Mouse (Mus musculus) mouse trophoblast stem cell (cell line): ENCODE data around the gene Gata3.

ENCODE experiments used
- in situ Hi-C, 2 experiments: fragments of 300-500 bp; cut with MseI, MboI; formaldehyde crosslinking; loops; 2 replicates in 1 of 2; 3 replicates in 1 of 2; pipeline ENCODE4 v1.15.1; 2025

The Gata3 gene

DNA sequence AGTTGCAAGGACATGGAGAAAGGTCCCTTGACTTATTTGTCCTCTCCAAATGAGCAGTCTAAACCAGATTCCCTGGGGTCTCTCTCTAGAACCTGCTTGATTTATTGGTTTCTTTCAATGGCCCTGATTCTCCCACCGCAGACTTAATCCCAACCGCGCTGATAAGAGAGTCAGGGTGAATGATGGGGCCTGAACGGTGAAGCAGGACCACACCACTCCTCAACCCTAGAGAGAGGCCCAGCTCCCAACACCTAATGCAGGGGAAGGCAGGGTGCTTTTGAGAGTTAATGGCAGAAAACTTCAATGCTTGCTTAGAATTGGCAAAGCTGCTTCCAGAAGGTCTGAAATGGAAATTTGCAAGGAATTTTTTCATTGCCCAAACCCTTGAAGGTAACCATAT is 14.6 kb downstream of the Gata3 start:
- in situ Hi-C loops, result loop anchor here in 1 of 2 experiments (25.0 kb wide), 1 partner anchor 413 kb away; no protein-coding TSS in a partner anchor

DNA sequence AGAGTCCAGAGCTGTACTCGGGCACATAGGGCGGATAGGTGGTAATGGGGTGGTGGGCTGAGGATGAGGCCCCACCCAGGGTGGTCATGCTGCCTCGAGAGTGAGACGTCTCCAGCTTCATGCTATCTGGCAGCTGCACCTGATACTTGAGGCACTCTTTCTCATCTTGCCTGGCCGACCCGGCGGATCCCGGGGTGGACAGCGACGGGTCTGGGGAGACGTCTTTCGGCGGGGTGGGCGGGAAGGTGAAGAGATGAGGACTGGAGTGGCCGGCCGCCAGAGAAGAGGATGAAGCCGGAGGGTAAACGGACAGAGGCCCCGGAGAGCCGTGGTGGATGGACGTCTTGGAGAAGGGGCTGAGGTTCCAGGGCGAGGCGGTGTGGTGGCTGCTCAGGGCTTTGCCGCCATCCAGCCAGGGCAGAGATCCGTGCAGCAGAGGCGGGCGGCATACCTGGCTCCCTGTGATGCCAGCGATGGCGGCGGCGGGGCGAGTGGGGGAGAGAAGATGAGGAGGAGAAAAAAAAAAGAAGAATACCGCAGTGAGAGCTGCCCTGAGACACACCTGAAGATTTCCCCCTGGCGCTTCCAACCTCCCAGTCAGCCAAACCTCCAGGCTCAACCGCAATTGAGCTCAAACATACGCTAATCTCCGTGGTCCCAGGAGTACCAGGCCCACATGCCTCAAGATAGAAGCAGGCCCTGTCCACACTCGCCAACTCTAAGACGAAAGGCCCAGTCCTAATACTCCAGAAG is 15.2 kb downstream of the Gata3 start:
- in situ Hi-C loops, result loop anchor here in 1 of 2 experiments (25.0 kb wide), 1 partner anchor 412 kb away; no protein-coding TSS in a partner anchor

DNA sequence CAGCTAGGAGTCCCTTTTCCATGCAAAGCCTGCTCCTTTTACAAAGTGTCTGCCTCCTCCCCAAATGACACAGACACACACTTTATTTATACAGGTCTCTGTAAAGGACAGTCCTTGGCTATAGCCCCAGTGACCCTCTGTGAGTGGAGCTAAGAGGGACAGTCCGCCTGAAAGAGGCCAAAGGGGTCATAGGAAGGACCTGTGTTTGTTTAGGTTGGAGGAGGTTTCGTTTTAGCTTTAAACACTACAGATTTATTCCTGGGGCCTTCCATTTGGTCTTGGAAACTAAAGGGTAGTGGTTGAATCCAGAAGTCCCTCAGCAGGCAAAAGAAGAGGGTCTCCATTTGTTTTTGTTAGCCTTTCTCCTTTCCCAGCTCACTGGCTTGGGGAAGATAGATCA is 16.1 kb downstream of the Gata3 start:
- in situ Hi-C loops, result no loop called here

DNA sequence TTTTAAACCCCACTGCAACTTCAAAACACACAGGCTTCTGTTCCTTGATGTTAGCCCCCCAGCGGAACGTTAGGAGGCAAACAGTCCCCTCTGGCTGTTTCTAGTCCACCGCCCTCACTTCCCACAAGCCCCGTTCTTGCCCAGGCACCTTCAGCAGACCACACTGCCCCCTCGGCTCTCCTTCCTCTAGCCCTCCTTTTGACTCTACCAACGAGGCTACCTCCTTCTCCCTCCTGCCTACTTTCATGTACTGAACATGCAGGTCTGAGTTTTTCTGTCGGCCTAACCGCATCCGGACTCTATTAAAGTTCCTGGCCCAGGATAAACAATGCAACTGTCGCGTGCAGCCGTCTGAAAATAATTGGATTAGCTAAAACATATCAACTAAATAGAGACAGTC is 17.2 kb downstream of the Gata3 start:
- in situ Hi-C loops, result no loop called here

DNA sequence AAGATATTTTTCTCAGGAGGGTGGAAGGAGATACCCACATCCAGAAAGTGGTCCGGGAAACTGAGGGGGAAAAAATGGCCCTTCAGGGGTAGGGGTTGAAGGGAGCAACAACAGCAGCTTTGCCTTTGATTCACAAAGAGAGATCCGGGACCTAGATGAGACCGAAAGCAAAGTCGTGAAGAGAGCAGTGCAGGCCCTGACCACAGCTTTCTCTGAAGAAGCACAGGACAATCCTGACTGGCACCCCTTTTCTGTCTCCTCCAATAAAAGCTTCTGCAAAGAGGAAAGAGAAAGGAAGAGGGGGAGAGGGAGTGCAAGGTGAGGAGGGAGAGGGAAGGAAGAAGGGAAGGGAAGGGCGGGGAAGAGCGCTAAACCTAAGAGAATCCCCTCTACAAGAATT is 18.0 kb downstream of the Gata3 start:
- in situ Hi-C loops, result no loop called here

DNA sequence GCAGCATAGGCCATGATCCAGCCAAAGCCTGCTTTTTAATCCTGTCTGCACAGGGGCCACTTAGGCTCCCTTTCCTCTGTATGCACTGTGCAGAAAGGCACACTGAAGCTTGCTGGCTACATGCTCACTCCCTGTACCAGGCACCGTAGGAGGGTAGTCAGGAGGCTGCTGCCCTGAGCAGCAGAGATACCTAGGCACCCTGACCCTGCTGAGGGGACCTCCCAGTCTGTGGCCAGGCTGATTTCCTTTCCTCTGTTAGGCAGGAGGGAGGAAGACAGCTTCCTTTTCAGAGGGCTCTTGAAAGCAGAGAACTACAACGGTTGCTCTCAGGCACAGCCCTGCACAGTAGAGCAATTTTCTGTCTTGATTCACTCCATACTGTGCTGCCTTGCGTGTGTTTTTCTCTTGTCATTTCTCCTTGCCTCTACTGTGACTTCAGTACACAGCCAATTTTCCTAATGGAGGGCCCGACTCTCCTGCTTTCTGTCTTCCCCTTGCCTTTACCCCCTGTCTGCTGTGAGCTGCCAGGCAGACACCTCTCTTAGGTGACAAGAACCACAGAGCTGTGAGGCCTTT is 18.6 kb downstream of the Gata3 start:
- in situ Hi-C loops, result no loop called here

DNA sequence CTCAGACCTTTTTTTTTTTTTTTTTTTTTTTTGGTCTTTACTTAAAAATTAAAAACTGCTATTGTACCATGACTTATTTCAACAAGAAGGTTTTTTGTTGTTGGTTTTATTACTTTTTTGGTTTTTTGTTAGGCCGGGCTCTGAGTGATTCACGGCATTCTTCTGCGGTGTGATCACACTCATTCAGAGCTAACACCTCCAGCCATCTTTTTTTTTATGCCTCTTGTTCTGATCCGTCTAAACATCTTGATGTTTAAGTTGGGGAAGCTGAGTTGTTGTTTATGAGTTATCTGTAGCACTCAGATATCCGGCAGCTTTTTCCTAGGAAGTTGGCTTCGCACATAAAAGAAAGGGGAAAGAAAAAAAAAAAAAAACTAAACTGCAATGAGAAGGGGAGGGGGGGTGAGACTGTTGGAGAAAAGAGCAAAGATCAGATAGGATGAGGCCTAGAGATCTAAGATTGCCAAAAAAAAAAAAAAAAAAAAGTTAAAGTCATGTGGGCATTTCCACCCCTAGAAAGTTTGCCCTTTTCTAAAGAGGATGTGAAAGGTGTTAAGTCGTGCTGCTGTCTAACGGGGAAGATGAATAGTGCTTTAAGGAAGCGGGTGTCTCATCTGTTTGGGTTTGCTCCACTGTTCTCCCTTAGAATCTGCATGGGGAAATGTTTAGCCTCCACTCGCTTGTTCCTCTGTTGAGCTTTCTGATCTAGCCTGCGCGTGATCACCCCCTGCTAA is 22.6 kb downstream of the Gata3 start:
- in situ Hi-C loops, result no loop called here

DNA sequence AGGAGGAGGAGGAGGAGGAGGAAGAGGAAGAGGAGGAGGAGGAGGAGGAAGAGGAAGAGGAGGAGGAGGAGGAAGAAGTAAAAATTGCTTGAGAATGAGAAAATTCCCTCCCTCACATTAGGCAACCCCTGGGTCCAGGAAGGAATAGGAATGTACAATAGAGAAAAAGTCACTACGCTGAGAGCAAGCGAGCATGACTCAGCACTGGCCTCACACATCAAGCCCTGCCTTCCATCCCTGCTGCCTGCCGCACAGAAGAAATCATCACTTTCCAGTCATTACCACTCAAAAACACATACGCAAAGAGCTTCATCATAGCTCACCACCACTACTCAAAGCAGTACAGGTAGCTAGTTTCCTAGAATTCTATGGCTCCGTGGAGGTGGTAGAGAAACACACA is 29.1 kb downstream of the Gata3 start:
- in situ Hi-C loops, result no loop called here

DNA sequence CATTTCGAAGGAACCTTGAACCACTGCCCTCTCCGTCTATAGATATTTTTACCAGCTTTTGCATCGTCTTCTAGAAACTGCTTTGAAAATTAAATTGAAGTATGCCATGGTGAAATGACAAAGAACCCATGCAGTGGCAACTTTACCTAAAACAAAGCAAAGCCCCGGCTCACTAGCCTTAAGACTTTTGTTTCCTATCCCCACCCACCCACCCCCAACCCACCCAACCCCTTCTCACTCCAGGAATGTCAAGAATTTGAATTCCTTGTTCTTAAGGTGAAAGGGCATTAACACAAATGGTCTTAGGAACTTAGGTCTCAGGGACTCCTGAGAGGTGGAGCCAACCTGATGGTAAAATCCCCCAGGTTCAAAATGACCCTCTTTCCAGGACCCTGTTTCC is 34.0 kb downstream of the Gata3 start:
- in situ Hi-C loops, result no loop called here

DNA sequence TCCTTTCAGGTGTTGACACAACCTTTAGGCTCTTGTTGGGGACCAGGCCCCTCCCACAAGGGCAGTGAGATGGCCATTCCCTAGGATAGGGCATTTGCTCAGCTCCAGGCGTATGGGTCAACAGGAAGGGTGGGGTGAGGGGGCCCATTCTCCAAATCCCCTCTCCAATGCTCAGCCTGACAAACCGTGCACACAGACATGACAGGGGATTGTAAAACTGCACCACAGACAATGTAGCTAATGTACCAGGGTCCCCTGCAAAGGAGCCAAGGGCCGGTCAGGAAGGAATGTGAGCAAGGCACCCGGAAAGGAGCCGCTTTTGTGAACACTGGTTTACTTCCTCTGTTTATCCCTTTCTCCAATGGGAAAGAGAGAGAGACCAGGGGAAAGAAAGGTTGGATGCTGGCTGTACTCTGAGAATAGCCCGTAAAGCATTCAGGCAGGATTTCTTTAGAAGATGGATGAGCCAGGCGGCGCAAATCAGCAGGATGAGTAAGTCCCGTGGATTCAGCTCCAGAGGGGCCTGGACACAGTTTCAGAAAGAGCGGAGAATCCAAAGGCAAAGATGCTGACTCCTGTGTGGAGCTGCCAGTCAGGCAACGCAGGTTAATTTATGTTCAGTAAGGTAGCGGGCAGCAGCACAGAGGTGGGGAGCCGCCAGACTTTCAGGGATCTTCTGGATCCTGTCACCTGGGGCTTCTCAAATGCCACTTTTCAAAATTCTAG is 36.8 kb downstream of the Gata3 start:
- in situ Hi-C loops, result no loop called here

DNA sequence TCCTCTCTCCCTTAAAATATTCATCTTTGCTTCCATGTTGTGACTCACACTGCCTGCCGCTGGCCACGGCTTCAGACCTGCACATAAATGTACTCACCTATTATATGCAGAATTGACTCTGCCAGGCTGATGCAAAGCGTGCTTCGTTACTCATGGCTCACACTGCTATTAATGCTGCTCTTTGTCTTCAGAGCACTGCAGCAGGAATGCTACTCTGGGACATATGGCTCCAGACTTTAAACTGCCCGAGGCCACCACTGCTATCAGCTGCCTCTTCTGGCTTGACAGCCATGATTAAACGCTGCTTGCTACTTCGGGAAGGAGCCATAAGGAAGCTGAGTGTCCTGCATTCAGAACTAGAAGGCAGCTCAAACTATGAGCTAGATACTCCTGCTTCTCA is 54.6 kb downstream of the Gata3 start:
- in situ Hi-C loops, result no loop called here

DNA sequence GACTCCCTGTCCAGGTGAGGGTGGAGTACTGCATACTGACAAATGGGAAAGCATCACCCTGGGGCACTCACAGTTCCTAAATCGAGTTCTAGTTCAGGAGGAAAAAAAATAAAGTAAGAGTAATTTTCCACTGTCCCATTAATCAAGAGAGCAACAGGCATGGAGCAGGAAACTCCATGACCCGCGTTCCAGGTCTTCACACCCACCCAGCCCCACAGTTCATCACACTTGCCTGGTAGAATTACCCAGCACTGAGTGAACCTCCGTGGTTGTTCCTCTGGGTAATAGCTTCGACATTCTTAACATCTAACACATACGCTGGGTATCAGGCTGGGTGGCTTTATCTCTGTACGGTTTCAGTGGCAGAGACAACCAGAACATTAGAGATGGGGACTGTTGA is 56.1 kb downstream of the Gata3 start:
- in situ Hi-C loops, result no loop called here

DNA sequence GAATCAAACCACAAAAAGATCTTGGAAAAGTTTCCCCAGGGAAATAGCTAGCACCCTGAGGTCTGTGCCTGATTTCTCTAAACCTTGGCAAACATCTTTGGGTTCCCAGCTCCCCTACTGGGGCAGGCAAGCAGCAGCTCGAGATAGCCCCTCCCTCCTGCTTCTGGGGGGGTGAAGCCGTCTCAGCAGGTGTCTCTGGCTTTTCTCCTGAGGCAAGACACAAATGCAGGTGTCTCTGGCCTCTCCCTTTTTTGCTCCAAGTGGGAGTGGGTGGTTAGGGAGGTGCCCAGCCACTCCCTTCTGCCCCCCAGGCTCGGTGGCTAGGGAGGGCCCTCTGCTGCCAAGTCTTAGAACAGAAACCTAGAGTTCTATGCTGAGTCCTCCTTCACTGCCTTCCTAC is 62.2 kb downstream of the Gata3 start:
- in situ Hi-C loops, result no loop called here

DNA sequence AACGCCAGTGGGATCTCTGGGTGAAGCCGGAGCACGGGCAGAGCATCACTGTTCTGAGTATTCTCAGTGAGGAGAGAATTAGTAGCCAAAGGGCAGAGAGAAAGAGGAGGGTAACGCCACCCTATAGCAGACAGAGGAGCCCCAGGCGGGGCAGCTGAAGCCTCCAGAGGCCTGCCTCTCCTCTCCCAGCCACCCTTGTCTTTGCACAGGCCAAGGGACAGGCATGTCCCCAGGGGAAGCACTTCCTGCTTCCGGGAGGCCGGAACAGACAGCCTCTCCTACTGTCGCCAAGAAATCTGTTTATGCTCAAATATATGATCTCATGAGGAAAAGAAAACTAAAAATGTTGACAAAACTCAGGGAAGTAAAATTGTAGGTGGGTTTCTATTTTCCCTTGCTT is 69.2 kb downstream of the Gata3 start:
- in situ Hi-C loops, result no loop called here

DNA sequence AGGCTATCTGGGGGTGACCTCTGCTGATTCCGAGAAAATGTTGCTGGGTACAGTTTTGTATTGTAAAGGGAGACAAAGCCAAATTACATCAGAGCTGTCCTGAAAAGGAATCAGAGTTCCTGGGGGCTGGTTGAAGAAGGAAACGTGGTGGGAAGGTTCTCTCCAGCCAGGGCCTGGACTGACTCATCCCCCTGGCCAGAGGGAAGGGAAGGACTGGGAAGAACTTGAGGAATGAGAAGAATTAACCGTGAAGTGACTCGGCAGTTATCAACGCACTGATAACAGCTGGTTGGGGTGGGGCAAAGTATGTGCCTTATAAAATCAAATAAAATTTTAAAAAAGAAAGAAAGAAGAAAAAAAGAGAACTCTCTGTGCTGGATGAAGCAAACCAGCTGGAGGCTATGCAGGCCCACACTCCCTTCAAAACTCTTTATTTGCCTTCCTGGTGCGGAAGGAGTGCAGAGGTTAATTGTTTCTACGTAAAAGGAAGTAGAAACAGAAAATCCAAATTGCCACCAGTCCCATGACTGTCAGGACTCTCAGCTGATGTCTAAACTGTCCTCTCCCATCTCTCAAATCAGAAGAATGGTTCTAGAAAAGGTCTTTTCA is 71.6 kb downstream of the Gata3 start:
- in situ Hi-C loops, result no loop called here
